Mouse (Mus musculus) stomach, postnatal 0 days (tissue): Measurements from ENCODE around the gene Coq8b.

ENCODE experiments used
- CTCF ChIP-seq: IDR thresholded peaks from 2 replicates; pipeline ENCODE4 v1.5.1; 2016; ENCODE audit warnings: antibody characterized with exemption, low read depth, mild to moderate bottlenecking, moderate library complexity
- EP300 ChIP-seq: optimal IDR thresholded peaks from 2 replicates; pipeline ENCODE3; 2016; ENCODE audit warnings: antibody characterized with exemption

- no peak for TF ChIP-seq EP300
- no peak for TF ChIP-seq CTCF
Measured at GRCm38 (mm10) chr7:27238568-27238967, 5.7 kb downstream of the Coq8b start.
